Mouse (Mus musculus): ENCODE data around the gene Cdr2l. TPM values are rescaled to one million over a fixed set of nuclear protein-coding genes. Genes with fewer than 3 reads are reported as not detected.
A peak's percentile ranks its signal among the peaks of the same experiment; 100 is the strongest.

The Cdr2l gene
- polyA plus RNA-seq, 1 experiment from 2014 or later: 22.4 TPM

GRCm38 (mm10) chr11:115393721-115394325 lies 12.1 kb downstream of the Cdr2l start:
- 68% methylated on average over 33 of the region's 34 CpGs for WGBS
- no peak overlapping the region for H3K4me3 ChIP-seq
- H3K4me1 ChIP-seq (replicated peaks): no peaks in the 10 kb centered on the region
- no peak overlapping the region for H3K27ac ChIP-seq
- no peak overlapping the region for H3K9ac ChIP-seq
- 0 out of 2 replicates have a peak, but pooled peaks cover 3% of the 10 kb centered on the region for H3K27me3 ChIP-seq
- no peak; the same call in 1 of the 2 replicates for ATAC-seq (ENCODE audit: low FRiP score)
- H3K4me2 ChIP-seq: no peak overlapping the region
- no peaks in the 10 kb centered on the region for H3K9me3 ChIP-seq
- peaks cover 74% of the 10 kb centered on the region for H3K36me3 ChIP-seq

- WGBS: 86% methylated on average over 7 of the region's 7 CpGs
- Histone ChIP-seq H3K4me1 (replicated peaks) (peaks cover 16% of the 10 kb centered on the region), H3K4me3 (no peak overlapping the region), H3K27ac (no peak overlapping the region), H3K9ac (no peak overlapping the region), H3K9me3 (no peaks in the 10 kb centered on the region), H3K36me3 (peaks cover 39% of the 10 kb centered on the region), H3K27me3 (0 out of 2 replicates have a peak, but pooled peaks cover 3% of the 10 kb centered on the region), H3K4me2 (no peak overlapping the region)
- no peak for ATAC-seq (ENCODE audit: low FRiP score)
Measured at GRCm38 (mm10) chr11:115398085-115398484, 16.4 kb downstream of the Cdr2l start.

- peak overlapping the region; percentile 71 for H3K27ac ChIP-seq
- WGBS: 64% methylated on average over 3 of the region's 3 CpGs
- H3K9ac ChIP-seq: no peak overlapping the region
- no peaks in the 10 kb centered on the region for H3K9me3 ChIP-seq
- H3K4me2 ChIP-seq: no peak overlapping the region
- H3K4me1 ChIP-seq (replicated peaks): peaks cover 29% of the 10 kb centered on the region
- H3K4me3 ChIP-seq: no peak overlapping the region
- H3K27me3 ChIP-seq: no peaks in the 10 kb centered on the region
- H3K36me3 ChIP-seq: peaks cover 18% of the 10 kb centered on the region
- no peak for ATAC-seq (ENCODE audit: low FRiP score)
Measured at GRCm38 (mm10) chr11:115400126-115400525, 18.4 kb downstream of the Cdr2l start.

DNA sequence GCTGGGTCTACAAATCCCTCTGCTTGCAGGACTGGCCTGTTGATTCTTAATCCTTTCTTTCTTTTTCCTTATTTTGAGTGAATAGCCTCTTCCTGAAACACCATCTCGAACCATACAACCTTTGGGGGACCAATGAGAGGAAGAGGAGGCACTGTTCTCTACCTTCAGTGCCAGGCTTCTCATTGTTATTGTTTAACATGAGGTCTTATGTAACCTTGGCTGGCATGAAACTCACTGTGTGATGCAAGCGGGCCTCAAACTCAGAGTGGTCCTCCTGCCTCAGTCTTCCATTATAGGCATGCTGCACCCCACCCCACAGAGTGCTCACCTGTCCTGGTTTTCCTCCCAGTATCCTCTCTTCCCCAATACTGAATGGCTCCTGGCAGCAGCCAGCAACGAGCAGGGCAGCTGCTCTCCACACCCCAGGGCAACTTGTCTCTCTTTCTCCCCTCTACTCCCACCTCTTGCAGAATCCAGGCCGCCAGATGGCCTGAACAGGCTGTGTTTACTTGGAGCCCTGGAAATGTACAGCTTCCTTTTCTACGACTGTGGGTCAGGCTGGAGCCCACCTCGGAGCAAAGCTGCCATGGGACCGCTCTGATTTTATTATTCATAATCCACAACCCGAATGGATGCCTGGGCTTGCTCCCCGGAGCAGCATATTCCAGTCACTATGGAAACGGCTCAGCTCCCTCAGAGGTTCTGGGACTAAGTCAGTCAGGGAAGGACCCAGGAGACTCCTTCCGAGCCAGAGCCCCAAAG lies 19.1 kb downstream of the Cdr2l start:
- Histone ChIP-seq H3K27ac (peak overlapping the region; percentile 71), H3K9ac (0 out of 2 replicates have a peak overlapping the region, but pooled peaks have one; percentile 39), H3K4me2 (peak overlapping the region; percentile 18; the same call in 1 of the 2 replicates), H3K9me3 (no peaks in the 10 kb centered on the region), H3K4me3 (no peak overlapping the region), H3K27me3 (no peaks in the 10 kb centered on the region), H3K36me3 (peaks cover 14% of the 10 kb centered on the region), H3K4me1 (replicated peaks) (peaks cover 35% of the 10 kb centered on the region)
- ATAC-seq (ENCODE audit: low FRiP score): peak; percentile 12; the same call in 1 of the 2 replicates
- 39% methylated on average over 11 of the region's 11 CpGs for WGBS

DNA sequence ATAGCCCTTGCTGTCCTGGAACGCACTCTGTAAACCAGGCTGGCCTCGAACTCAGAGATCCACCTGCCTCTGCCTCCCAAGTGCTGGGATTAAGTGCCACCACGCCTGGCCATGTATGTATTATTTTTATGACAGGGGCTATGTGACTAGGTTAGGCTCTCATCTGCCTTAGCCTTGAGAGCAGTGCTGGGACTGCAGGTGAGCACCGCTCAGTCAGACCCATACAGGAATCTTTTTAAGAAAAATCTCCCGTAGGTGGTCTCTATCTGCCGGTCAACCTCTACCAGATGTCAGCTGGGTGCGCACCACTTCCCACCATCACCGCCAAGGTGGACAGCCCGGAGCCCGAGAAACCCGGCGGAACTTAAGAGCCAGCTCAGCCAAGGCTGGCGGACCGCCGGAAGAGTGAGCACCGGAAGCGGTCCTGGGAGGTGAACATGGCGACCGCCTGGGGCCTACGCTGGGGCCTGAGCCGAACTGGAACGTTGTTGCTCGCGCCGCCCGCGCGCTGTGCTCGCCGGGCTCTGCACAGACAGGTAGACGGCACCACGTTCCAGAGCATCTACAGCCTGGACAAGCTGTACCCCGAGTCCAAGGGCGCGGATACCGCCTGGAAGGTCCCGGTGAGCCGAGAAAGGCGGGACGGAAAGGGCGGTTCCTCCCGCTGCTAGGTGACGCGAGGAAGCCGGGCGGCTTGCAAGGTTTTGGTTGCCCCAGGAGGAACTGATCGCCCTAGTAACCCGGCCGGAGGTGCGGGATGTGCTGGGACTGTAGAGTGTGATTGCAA lies 21.8 kb downstream of the Cdr2l start, which contains the start of gene Mrpl58:
Gene Mrpl58 (plus strand): TSS at position 415 of the 787 bp plus-strand sequence.
- Histone ChIP-seq H3K4me1 (replicated peaks) (peaks cover 45% of the 10 kb centered on the region), H3K9me3 (no peaks in the 10 kb centered on the region), H3K27ac (peak within 1 kb of the TSS; percentile 95), H3K27me3 (no peaks in the 10 kb centered on the region), H3K4me2 (peak within 1 kb of the TSS; percentile 71), H3K4me3 (peak within 1 kb of the TSS; percentile 74), H3K9ac (peak within 1 kb of the TSS; percentile 93), H3K36me3 (peaks cover 30% of the 10 kb centered on the region)
- ATAC-seq (ENCODE audit: low FRiP score): peak; percentile 88
- 4% methylated on average over 50 of the region's 50 CpGs for WGBS

DNA sequence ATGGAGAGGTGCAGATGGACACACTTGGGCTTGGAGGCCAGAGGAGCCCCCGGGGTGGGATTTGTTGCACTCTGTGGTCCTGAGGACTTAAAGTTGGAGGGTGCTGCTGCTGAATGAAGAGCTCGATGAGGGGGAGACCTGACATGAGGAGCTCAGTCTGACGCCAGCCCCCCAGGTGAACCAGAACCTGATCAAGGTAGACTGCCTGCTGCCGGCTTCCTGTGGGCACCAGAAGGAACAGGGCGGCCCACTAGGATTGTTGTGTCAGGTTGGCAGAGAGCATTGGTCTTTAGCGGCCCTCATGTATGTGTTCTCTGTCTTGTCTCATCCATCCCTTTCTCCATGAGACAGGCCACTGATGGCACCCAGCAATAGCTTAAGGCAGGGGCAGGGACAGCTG lies 24.0 kb downstream of the Cdr2l start:
- no peak overlapping the region for H3K4me2 ChIP-seq
- WGBS: 97% methylated on average over 6 of the region's 6 CpGs
- no peak for ATAC-seq (ENCODE audit: low FRiP score)

DNA sequence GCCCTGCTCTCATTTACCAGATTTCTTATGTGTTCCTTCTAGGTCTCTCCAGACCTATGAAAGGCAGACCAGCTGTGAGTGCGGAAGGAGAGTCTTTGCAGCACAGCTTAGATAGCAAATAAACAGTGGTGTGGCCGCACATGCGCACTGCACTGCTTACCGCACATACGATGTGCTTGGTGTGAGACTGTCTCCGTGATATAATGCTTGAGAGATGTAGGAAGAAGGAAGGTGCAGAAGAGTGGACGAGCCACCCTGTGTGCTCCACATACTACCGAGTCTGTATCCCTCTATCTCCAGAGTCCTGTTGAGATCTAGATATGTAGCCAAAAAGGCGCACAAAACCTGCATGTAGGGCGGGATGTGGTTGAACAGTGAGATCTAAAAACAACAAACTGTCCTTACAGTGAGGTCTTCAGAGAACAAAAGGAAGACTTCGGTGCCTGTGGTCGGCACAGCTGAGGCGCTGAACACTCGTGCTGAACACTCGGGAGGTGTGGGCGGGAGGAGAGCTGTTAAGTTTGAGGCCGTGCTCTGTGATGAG lies 25.2 kb downstream of the Cdr2l start:
- Histone ChIP-seq H3K27ac (no peak overlapping the region), H3K36me3 (peaks cover 53% of the 10 kb centered on the region), H3K4me2 (no peak overlapping the region), H3K9ac (no peak overlapping the region), H3K4me1 (replicated peaks) (peaks cover 64% of the 10 kb centered on the region), H3K4me3 (no peak overlapping the region), H3K9me3 (no peaks in the 10 kb centered on the region), H3K27me3 (no peaks in the 10 kb centered on the region)
- no peak for ATAC-seq (ENCODE audit: low FRiP score)
- WGBS: 96% methylated on average over 17 of the region's 17 CpGs

More for the DNA sequence above, 24.0 kb downstream of the Cdr2l start:
- no peak overlapping the region for H3K4me3 ChIP-seq
- H3K4me1 ChIP-seq (replicated peaks): peaks cover 58% of the 10 kb centered on the region
- H3K27me3 ChIP-seq: no peaks in the 10 kb centered on the region
- no peaks in the 10 kb centered on the region for H3K9me3 ChIP-seq
- peaks cover 46% of the 10 kb centered on the region for H3K36me3 ChIP-seq
- H3K9ac ChIP-seq: no peak overlapping the region
- H3K27ac ChIP-seq: no peak overlapping the region

GRCm38 (mm10) chr11:115408266-115408920 lies 26.7 kb downstream of the Cdr2l start:
- ATAC-seq (ENCODE audit: low FRiP score): no peak
- Histone ChIP-seq H3K9ac (no peak overlapping the region), H3K4me2 (no peak overlapping the region), H3K27ac (peak overlapping the region; percentile 81), H3K36me3 (peaks cover 53% of the 10 kb centered on the region), H3K4me3 (no peak overlapping the region), H3K9me3 (no peaks in the 10 kb centered on the region), H3K27me3 (no peaks in the 10 kb centered on the region), H3K4me1 (replicated peaks) (peaks cover 71% of the 10 kb centered on the region)
- 83% methylated on average over 6 of the region's 6 CpGs for WGBS

GRCm38 (mm10) chr11:115409556-115409955 lies 27.8 kb downstream of the Cdr2l start:
- Histone ChIP-seq H3K27ac (peak overlapping the region; percentile 81), H3K4me1 (replicated peaks) (peaks cover 74% of the 10 kb centered on the region), H3K4me3 (no peak overlapping the region), H3K4me2 (no peak overlapping the region), H3K27me3 (no peaks in the 10 kb centered on the region), H3K36me3 (peaks cover 53% of the 10 kb centered on the region), H3K9me3 (no peaks in the 10 kb centered on the region), H3K9ac (peak overlapping the region; percentile 46)
- 27% methylated on average over 7 of the region's 7 CpGs for WGBS
- ATAC-seq (ENCODE audit: low FRiP score): no peak

- Histone ChIP-seq H3K27ac (peak within 1 kb of the TSS; percentile 92), H3K27me3 (no peaks in the 10 kb centered on the region), H3K36me3 (peaks cover 41% of the 10 kb centered on the region), H3K4me3 (peak within 1 kb of the TSS; percentile 90), H3K4me1 (replicated peaks) (peaks cover 44% of the 10 kb centered on the region), H3K9me3 (no peaks in the 10 kb centered on the region), H3K4me2 (peak within 1 kb of the TSS; percentile 99), H3K9ac (peak within 1 kb of the TSS; percentile 96)
- under 1% methylated on average over 55 of the region's 56 CpGs for WGBS
- peak; percentile 97 for ATAC-seq (ENCODE audit: low FRiP score)
Measured at GRCm38 (mm10) chr11:115419531-115420237, 38.0 kb downstream of the Cdr2l start, which contains the start of the genes Atp5h and Kctd2. Gene Atp5h (minus strand): TSS chr11:115419962. Gene Kctd2 (plus strand): TSS chr11:115420128.

Data from hindbrain, embryonic 13.5 days (tissue).